17 mouse cellular contexts compared by ENCODE assay signal in the genomic region with DNA sequence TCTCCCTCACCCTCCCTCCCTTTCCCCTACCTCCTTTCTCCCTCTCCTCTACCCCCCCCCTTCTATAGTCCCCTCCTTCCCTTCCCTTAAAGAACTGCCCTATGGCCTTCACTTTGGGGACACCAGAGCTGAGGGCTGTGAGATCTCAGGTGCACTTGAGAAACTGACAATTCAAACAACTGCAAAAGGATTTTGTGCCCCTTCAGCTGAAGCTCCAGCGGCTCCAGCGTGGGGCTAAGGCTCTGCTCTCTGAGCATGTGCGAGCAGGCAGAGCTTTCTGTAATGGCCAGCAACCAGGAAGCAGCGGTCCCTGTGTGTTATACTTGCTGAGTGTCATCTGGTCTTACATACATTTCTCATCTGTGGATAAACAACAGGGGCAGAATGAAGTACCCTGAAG. TPM values are rescaled to one million over a fixed set of nuclear protein-coding genes. Genes with fewer than 3 reads are reported as not detected.
DNase-seq lines count a peak whose midpoint lies in the region; ATAC-seq lines count a peak whose summit lies in the region.
"Had no signal": no experiment of that assay in that cellular context is flagged by ENCODE, and none has a peak within 500 bp of the region (broad histone marks: within the 10 kb centered on the region; RNA-seq: fewer than 3 reads in every experiment).

No protein-coding gene starts in this region.

- DNase-seq in embryo, embryonic 10 days (ENCODE audit: low spot score) = peak; percentile 38
- no peak for DNase-seq in embryo, embryonic 9.5 days (ENCODE audit: extremely low spot score)
- no peak for DNase-seq in kidney, postnatal 14 days
- DNase-seq in midbrain, embryonic 14.5 days = peak; percentile 48
- no peak for DNase-seq in limb, embryonic 10.5 days (ENCODE audit: low spot score)
- no peak for DNase-seq in thymus, postnatal 36 days
- DNase-seq: cerebellum, adult 11-12 months; cerebellum, postnatal 36 days; lung, adult 2 months had no signal

- peak overlapping the region; percentile 41; the same call in 1 of the 2 replicates for H3K9ac ChIP-seq in kidney, embryonic 16.5 days (replicated peaks; ENCODE audit: low read length)
- no peak overlapping the region for H3K9ac ChIP-seq in midbrain, embryonic 14.5 days (replicated peaks; ENCODE audit: low read length)
- H3K9ac ChIP-seq in midbrain, embryonic 13.5 days (replicated peaks) = no peak overlapping the region
- H3K9ac ChIP-seq: forebrain, embryonic 15.5 days; heart, embryonic 15.5 days; kidney, embryonic 15.5 days; limb, embryonic 15.5 days had no signal

- no peaks in the 10 kb centered on the region for H3K36me3 ChIP-seq in kidney, embryonic 16.5 days (ENCODE audit: insufficient read depth, low read length)
- no peaks in the 10 kb centered on the region for H3K36me3 ChIP-seq in midbrain, embryonic 14.5 days (ENCODE audit: control insufficient read depth, insufficient read depth, low read length)
- no peaks in the 10 kb centered on the region for H3K36me3 ChIP-seq in midbrain, embryonic 13.5 days
- no peaks in the 10 kb centered on the region for H3K36me3 ChIP-seq in limb, embryonic 10.5 days
- H3K36me3 ChIP-seq: forebrain, embryonic 15.5 days; heart, embryonic 15.5 days; kidney, embryonic 15.5 days; limb, embryonic 15.5 days had no signal

- WGBS in kidney, embryonic 16.5 days = 34% methylated on average over 4 of the region's 4 CpGs
- WGBS in midbrain, embryonic 14.5 days = 21% methylated on average over 4 of the region's 4 CpGs
- 20% methylated on average over 4 of the region's 4 CpGs for WGBS in midbrain, embryonic 13.5 days
- WGBS in limb, embryonic 10.5 days = 33% methylated on average over 4 of the region's 4 CpGs

- no peak overlapping the region for H3K4me3 ChIP-seq in kidney, embryonic 16.5 days (ENCODE audit: low read length)
- H3K4me3 ChIP-seq in midbrain, embryonic 14.5 days (replicated peaks; ENCODE audit: low read depth, low read length) = no peak overlapping the region
- H3K4me3 ChIP-seq in midbrain, embryonic 13.5 days (replicated peaks) = no peak overlapping the region
- H3K4me3 ChIP-seq in limb, embryonic 10.5 days = no peak overlapping the region
- H3K4me3 ChIP-seq: forebrain, embryonic 15.5 days; heart, embryonic 15.5 days; kidney, embryonic 15.5 days; limb, embryonic 15.5 days had no signal

- H3K27me3 ChIP-seq in kidney, embryonic 16.5 days (ENCODE audit: insufficient read depth, low read length) = 0 out of 2 replicates have a peak, but pooled peaks cover 4% of the 10 kb centered on the region
- no peaks in the 10 kb centered on the region for H3K27me3 ChIP-seq in midbrain, embryonic 14.5 days (ENCODE audit: control insufficient read depth, insufficient read depth, low read length)
- H3K27me3 ChIP-seq in midbrain, embryonic 13.5 days = peaks cover 11% of the 10 kb centered on the region; the same call in 1 of the 2 replicates
- peaks cover 9% of the 10 kb centered on the region; the same call in 1 of the 2 replicates for H3K27me3 ChIP-seq in limb, embryonic 10.5 days (ENCODE audit: low read depth, poor library complexity, severe bottlenecking)
- H3K27me3 ChIP-seq: forebrain, embryonic 15.5 days; limb, embryonic 15.5 days had no signal

- no peak for ATAC-seq in kidney, embryonic 16.5 days (ENCODE audit: low FRiP score, low TSS enrichment)
- no peak for ATAC-seq in midbrain, embryonic 14.5 days (ENCODE audit: low FRiP score, low TSS enrichment)
- ATAC-seq in midbrain, embryonic 13.5 days = no peak
- ATAC-seq: CD4-positive, CD25-positive, alpha-beta regulatory T cell, adult 4 months; forebrain, embryonic 15.5 days; inflammation-experienced regulatory T-cells, adult 6 months had no signal

- H3K27ac ChIP-seq in kidney, embryonic 16.5 days (ENCODE audit: low read length) = no peak overlapping the region
- H3K27ac ChIP-seq in midbrain, embryonic 14.5 days (replicated peaks; ENCODE audit: low read depth, low read length) = no peak overlapping the region
- no peak overlapping the region for H3K27ac ChIP-seq in midbrain, embryonic 13.5 days
- H3K27ac ChIP-seq in limb, embryonic 10.5 days = 0 out of 2 replicates have a peak overlapping the region, but pooled peaks have one; percentile 42
- H3K27ac ChIP-seq: forebrain, embryonic 15.5 days; heart, embryonic 15.5 days; kidney, embryonic 15.5 days; limb, embryonic 15.5 days had no signal

- peaks cover 4% of the 10 kb centered on the region for H3K4me1 ChIP-seq in kidney, embryonic 16.5 days (ENCODE audit: insufficient read depth, low read length)
- H3K4me1 ChIP-seq in midbrain, embryonic 14.5 days (ENCODE audit: control insufficient read depth, insufficient read depth, low read length) = no peaks in the 10 kb centered on the region
- H3K4me1 ChIP-seq in midbrain, embryonic 13.5 days (replicated peaks) = peaks cover 21% of the 10 kb centered on the region
- H3K4me1 ChIP-seq in limb, embryonic 10.5 days = peaks cover 29% of the 10 kb centered on the region
- H3K4me1 ChIP-seq: forebrain, embryonic 15.5 days had no signal

- no peaks in the 10 kb centered on the region for H3K9me3 ChIP-seq in kidney, embryonic 16.5 days (ENCODE audit: low read length)
- H3K9me3 ChIP-seq in midbrain, embryonic 14.5 days (ENCODE audit: control insufficient read depth, low read length) = no peaks in the 10 kb centered on the region
- H3K9me3 ChIP-seq in midbrain, embryonic 13.5 days = no peaks in the 10 kb centered on the region
- H3K9me3 ChIP-seq in limb, embryonic 10.5 days (replicated peaks) = no peaks in the 10 kb centered on the region
- H3K9me3 ChIP-seq: forebrain, embryonic 15.5 days; heart, embryonic 15.5 days; kidney, embryonic 15.5 days; limb, embryonic 15.5 days had no signal

- H3K4me2 ChIP-seq in kidney, embryonic 16.5 days (replicated peaks; ENCODE audit: low read depth, low read length) = no peak overlapping the region
- no peak overlapping the region for H3K4me2 ChIP-seq in midbrain, embryonic 14.5 days (ENCODE audit: low read length)
- H3K4me2 ChIP-seq in midbrain, embryonic 13.5 days (replicated peaks) = no peak overlapping the region
- H3K4me2 ChIP-seq: forebrain, embryonic 15.5 days; heart, embryonic 15.5 days; kidney, embryonic 15.5 days; limb, embryonic 15.5 days had no signal

RNA-seq across cellular contexts. Expression of a gene that starts 8.3 kb away (rescaled TPM):
- polyA plus RNA-seq in kidney, embryonic 16.5 days (2015; fragmentation: Nextera tagmentation; extraction: Ambion mirVana) = 56.0 and 61.3 TPM in 2 replicates
- 52.3 and 63.6 TPM in 2 replicates for polyA plus RNA-seq in midbrain, embryonic 14.5 days (2014; fragmentation: Nextera tagmentation; extraction: Ambion mirVana)
- 59.3 and 59.8 TPM in 2 replicates for polyA plus RNA-seq in midbrain, embryonic 13.5 days (2015; fragmentation: Nextera tagmentation; extraction: Ambion mirVana)
- polyA plus RNA-seq in limb, embryonic 10.5 days (2016; fragmentation: Nextera tagmentation; extraction: Ambion mirVana) = 29.8 and 34.9 TPM in 2 replicates

RNA-seq across cellular contexts. Expression of a gene that starts 45.3 kb away (rescaled TPM):
- 9.6 and 10.5 TPM in 2 replicates for polyA plus RNA-seq in kidney, embryonic 16.5 days (2015; fragmentation: Nextera tagmentation; extraction: Ambion mirVana)
- polyA plus RNA-seq in midbrain, embryonic 14.5 days (2014; fragmentation: Nextera tagmentation; extraction: Ambion mirVana) = not detected in 2 replicates
- polyA plus RNA-seq in midbrain, embryonic 13.5 days (2015; fragmentation: Nextera tagmentation; extraction: Ambion mirVana) = not detected in 2 replicates
- 0.15 and 0.23 TPM in 2 replicates for polyA plus RNA-seq in limb, embryonic 10.5 days (2016; fragmentation: Nextera tagmentation; extraction: Ambion mirVana)

RNA-seq across cellular contexts. Expression of a gene that starts 48.8 kb away (rescaled TPM):
- 19.0 and 19.5 TPM in 2 replicates for polyA plus RNA-seq in kidney, embryonic 16.5 days (2015; fragmentation: Nextera tagmentation; extraction: Ambion mirVana)
- polyA plus RNA-seq in midbrain, embryonic 14.5 days (2014; fragmentation: Nextera tagmentation; extraction: Ambion mirVana) = 39.3 and 45.2 TPM in 2 replicates
- polyA plus RNA-seq in midbrain, embryonic 13.5 days (2015; fragmentation: Nextera tagmentation; extraction: Ambion mirVana) = 39.1 and 57.5 TPM in 2 replicates
- polyA plus RNA-seq in limb, embryonic 10.5 days (2016; fragmentation: Nextera tagmentation; extraction: Ambion mirVana) = 72.8 and 186 TPM in 2 replicates
- polyA plus RNA-seq: CD4-positive, CD25-positive, alpha-beta regulatory T cell, adult 4 months; inflammation-experienced regulatory T-cells, adult 6 months had no signal

Comparison
In these comparisons a context has a peak if more than half of its experiments do, and no peak if none do; other contexts are left out.
1. DNase-seq: peak in embryo, embryonic 10 days (single experiment) and midbrain, embryonic 14.5 days (single experiment); none in embryo, embryonic 9.5 days (single experiment), kidney, postnatal 14 days (single experiment), limb, embryonic 10.5 days (single experiment) and thymus, postnatal 36 days (0 of 2).